13 mouse cellular contexts compared by ENCODE assay signal in the genomic region with DNA sequence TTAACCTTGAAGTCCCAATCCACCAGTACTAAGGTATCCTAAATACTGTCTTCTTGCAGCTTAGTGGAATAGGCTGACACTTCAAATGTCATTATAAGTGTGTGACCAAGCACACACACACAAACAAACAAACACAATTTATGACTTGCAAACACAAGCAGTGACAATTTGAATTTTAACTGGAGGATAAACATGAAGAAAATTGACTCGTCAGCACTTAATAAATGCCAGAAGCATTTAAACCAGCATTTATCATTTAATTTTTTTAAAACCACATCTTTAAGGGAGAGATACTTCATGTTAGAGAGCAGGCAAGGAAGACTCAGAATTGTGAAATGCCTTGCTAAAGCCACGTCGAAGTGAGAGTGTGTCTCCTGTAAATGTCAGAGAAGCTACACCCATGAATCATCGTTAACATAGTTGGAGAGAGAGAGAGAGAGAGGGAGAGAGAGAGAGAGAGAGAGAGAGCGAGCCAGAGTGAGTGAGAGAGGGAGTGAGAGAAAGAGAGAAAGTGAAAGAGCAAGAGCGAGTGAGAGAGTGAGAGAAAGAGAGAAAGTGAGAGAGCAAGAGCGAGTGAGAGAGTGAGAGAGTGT.
"Had no signal": no experiment of that assay in that cellular context is flagged by ENCODE, and none has a peak within 500 bp of the region (broad histone marks: within the 10 kb centered on the region; RNA-seq: fewer than 3 reads in every experiment).

No protein-coding gene starts in this region.

- ATAC-seq: liver, embryonic 12.5 days had no signal

- H3K9ac ChIP-seq: limb, embryonic 15.5 days; liver, embryonic 12.5 days; lung, embryonic 14.5 days; midbrain, embryonic 12.5 days; neural tube, embryonic 15.5 days had no signal

- DNase-seq: kidney, postnatal 25 days; lung, embryonic 14.5 days; lung, postnatal 10 days; lung, postnatal 4 days; right cerebral cortex, adult 18-20 months; right cerebral cortex, postnatal 25 days; thymus, adult 18-20 months; thymus, postnatal 14 days had no signal

- H3K9me3 ChIP-seq: limb, embryonic 15.5 days; liver, embryonic 12.5 days; midbrain, embryonic 12.5 days; neural tube, embryonic 15.5 days had no signal

- H3K27me3 ChIP-seq: limb, embryonic 15.5 days; liver, embryonic 12.5 days; midbrain, embryonic 12.5 days; neural tube, embryonic 15.5 days had no signal

- H3K27ac ChIP-seq: left cerebral cortex, adult 2 months; limb, embryonic 15.5 days; liver, embryonic 12.5 days; midbrain, embryonic 12.5 days; neural tube, embryonic 15.5 days had no signal

- H3K4me3 ChIP-seq: left cerebral cortex, adult 2 months; limb, embryonic 15.5 days; liver, embryonic 12.5 days; midbrain, embryonic 12.5 days; neural tube, embryonic 15.5 days had no signal

- H3K4me1 ChIP-seq: limb, embryonic 15.5 days; liver, embryonic 12.5 days; midbrain, embryonic 12.5 days; neural tube, embryonic 15.5 days had no signal

- H3K4me2 ChIP-seq: limb, embryonic 15.5 days; liver, embryonic 12.5 days; lung, embryonic 14.5 days; midbrain, embryonic 12.5 days; neural tube, embryonic 15.5 days had no signal

- H3K36me3 ChIP-seq: limb, embryonic 15.5 days; liver, embryonic 12.5 days; midbrain, embryonic 12.5 days; neural tube, embryonic 15.5 days had no signal
